Mouse (Mus musculus) midbrain, postnatal 0 days (tissue): ENCODE results near the gene Pidd1. TPM values are rescaled to one million over a fixed set of nuclear protein-coding genes. Genes with fewer than 3 reads are reported as not detected.

Experiments
- ATAC-seq: fragments of 200-750 bp; cut with Nextera tagmentation; 2 replicates; pipeline ENCODE4 v1.8.0; 2017; ENCODE audit warnings: moderate number of reproducible peaks, mild to moderate bottlenecking, moderate TSS enrichment, moderate library complexity; ENCODE audit not compliant: low FRiP score
- DNase-seq: peaks from one replicate; pipeline ENCODE4 v3.0.0-alpha.2; 2015; ENCODE audit warnings: low spot score
- H3K27ac ChIP-seq: fragments of 300-500 bp; sonication (generic); 2 replicates; pipeline ENCODE4 v1.5.1; 2014; ENCODE audit warnings: low read depth, mild to moderate bottlenecking, low read length, mixed read lengths
- H3K27me3 ChIP-seq: fragments of 300-500 bp; sonication (generic); 2 replicates; pipeline ENCODE4 v1.6.1; 2014; ENCODE audit warnings: low read length, control low read depth, mixed read lengths; ENCODE audit not compliant: insufficient read depth
- H3K36me3 ChIP-seq: fragments of 300-500 bp; sonication (generic); 2 replicates; pipeline ENCODE4 v1.6.1; 2014; ENCODE audit warnings: low read length, control low read depth, mixed read lengths; ENCODE audit not compliant: insufficient read depth
- H3K4me1 ChIP-seq: fragments of 300-500 bp; sonication (generic); 2 replicates; pipeline ENCODE4 v1.6.1; 2014; ENCODE audit warnings: mild to moderate bottlenecking, control low read depth, antibody characterized with exemption, low read length, mixed read lengths; ENCODE audit not compliant: insufficient read depth
- H3K4me2 ChIP-seq: fragments of 300-500 bp; sonication (generic); 2 replicates; pipeline ENCODE4 v1.6.1; 2014; ENCODE audit warnings: low read depth, mild to moderate bottlenecking, low read length, mixed read lengths; ENCODE audit not compliant: poor library complexity, severe bottlenecking
- H3K4me3 ChIP-seq: fragments of 300-500 bp; sonication (generic); 2 replicates; pipeline ENCODE4 v1.5.1; 2014; ENCODE audit warnings: low read depth, mild to moderate bottlenecking, low read length, moderate library complexity
- H3K9ac ChIP-seq: fragments of 300-500 bp; sonication (generic); replicated peaks from 2 replicates; pipeline ENCODE4 v1.6.1; 2014; ENCODE audit warnings: mild to moderate bottlenecking, low read length, moderate library complexity, mixed read lengths; ENCODE audit not compliant: poor library complexity, severe bottlenecking
- H3K9me3 ChIP-seq: fragments of 300-500 bp; sonication (generic); 2 replicates; pipeline ENCODE4 v1.6.1; 2016; ENCODE audit warnings: low read length, control low read depth
- CTCF ChIP-seq: IDR thresholded peaks from 2 replicates; pipeline ENCODE4 v1.5.1; 2016; ENCODE audit warnings: antibody characterized with exemption, mild to moderate bottlenecking
- WGBS: fragments of 180-500 bp; shearing (Covaris S2); extraction: QIAGEN DNeasy Blood & Tissue Kit; methylation state at CpG from one replicate; pipeline ENCODE4 v1.1.7; 2014; 5-methylcytosine and 5-hydroxymethylcytosine counted together
- polyA plus RNA-seq: library from polyadenylated mRNA; unstranded; fragments of >200 nt; fragmentation: Nextera tagmentation; extraction: Ambion mirVana; gene quantifications from 2 replicates; pipeline ENCODE4 v1.2.1, GENCODE M21; 2015
- total RNA-seq: library from RNA; depleted of rRNA; stranded (reverse); fragments of >200 nt; gene quantifications from 2 replicates; pipeline ENCODE4 v1.2.3, GENCODE M21; 2014

The Pidd1 gene
- total and polyA plus RNA-seq, 2 experiments from 2014 or later: 1.3 to 1.6 TPM

GRCm38 (mm10) chr7:141434464-141434863 is 9.4 kb downstream of the Pidd1 start:
- Histone ChIP-seq H3K9me3 (no peaks in the 10 kb centered on the region), H3K27ac (peak overlapping the region; percentile 79), H3K4me3 (peak overlapping the region; percentile 55), H3K36me3 (peaks cover 27% of the 10 kb centered on the region), H3K27me3 (no peaks in the 10 kb centered on the region), H3K4me2 (peak overlapping the region; percentile 92), H3K4me1 (peaks cover 24% of the 10 kb centered on the region), H3K9ac (peak overlapping the region; percentile 77)
- DNase-seq: peak; percentile 76
- WGBS: 9% methylated on average over 8 of the region's 8 CpGs
- no peak for ATAC-seq
- TF ChIP-seq CTCF: no peak

GRCm38 (mm10) chr7:141433517-141434400 is 10.1 kb downstream of the Pidd1 start:
- Histone ChIP-seq H3K4me1 (peaks cover 25% of the 10 kb centered on the region), H3K4me3 (peak overlapping the region; percentile 55), H3K36me3 (peaks cover 27% of the 10 kb centered on the region), H3K9ac (peak overlapping the region; percentile 77), H3K27ac (peak overlapping the region; percentile 79), H3K27me3 (no peaks in the 10 kb centered on the region), H3K9me3 (no peaks in the 10 kb centered on the region), H3K4me2 (peak overlapping the region; percentile 92)
- ATAC-seq: no peak
- no peak for TF ChIP-seq CTCF
- WGBS: 67% methylated on average over 15 of the region's 15 CpGs
- no peak for DNase-seq

DNA sequence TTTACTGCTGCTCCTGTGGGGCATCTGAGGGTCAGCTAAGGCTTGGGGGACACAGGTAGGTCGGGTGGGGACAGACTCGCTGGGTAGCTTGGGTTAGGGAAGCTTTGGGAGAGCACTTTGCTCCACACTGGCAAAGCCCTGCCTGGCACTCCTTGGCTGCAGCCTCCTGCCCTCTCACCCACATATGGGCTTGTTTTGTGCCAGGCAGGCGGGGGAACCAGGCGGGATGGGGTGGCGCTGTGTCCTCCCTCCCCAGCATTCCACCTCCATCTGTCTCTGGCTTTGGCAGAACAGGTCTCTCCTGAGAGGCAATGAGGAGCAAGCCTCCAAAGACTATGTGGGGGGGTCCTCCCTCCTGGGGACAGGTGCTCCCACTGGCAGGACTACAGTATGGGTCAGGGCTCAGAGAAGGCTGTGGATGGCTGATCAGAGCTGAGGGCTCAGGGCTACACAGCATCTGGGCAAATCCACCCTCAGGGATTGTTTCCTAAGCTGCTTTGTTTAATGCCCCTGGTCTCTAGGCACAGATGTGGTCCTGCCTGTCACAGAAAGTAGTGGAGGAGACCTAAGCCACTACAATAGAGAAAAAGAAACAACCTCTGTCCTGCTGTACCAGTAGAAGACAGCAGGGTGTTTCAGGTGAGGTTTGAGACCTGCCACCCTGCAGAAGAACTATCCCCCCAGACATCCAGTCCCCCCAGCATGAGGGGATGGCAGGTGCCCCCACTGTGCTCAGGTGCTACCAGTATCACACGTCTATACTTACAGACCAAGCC is 10.9 kb downstream of the Pidd1 start:
- TF ChIP-seq CTCF: no peak
- WGBS: 82% methylated on average over 6 of the region's 6 CpGs
- DNase-seq (no peak), ATAC-seq (no peak)
- peak overlapping the region; percentile 92 for H3K4me2 ChIP-seq
- H3K9ac ChIP-seq: peak overlapping the region; percentile 77
- H3K27me3 ChIP-seq: no peaks in the 10 kb centered on the region
- no peak overlapping the region for H3K27ac ChIP-seq
- H3K9me3 ChIP-seq: no peaks in the 10 kb centered on the region
- peaks cover 28% of the 10 kb centered on the region for H3K4me1 ChIP-seq
- H3K36me3 ChIP-seq: peaks cover 27% of the 10 kb centered on the region
- H3K4me3 ChIP-seq: peak overlapping the region; percentile 55; the same call in 1 of the 2 replicates

DNA sequence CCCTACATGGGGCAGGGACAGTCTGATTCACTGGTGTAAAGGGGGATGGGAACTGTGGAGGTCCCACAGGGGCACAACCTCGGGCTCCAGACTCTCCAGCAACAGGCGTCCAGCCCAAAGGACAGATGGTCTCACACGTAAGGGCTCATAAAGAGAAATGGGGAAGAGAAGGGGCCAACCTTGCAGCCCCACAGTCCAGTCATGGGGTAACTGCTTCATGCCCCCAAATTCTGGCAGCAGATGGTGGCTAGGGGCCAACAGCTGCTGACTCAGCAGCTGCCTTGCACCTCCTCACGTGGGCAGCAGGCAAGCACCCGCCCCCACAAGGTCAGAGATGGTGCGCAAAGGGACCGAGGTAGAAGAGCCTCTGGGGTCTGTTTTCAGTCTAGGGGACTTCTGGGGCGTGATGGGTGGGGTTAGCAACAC is 11.6 kb downstream of the Pidd1 start:
- no peak for TF ChIP-seq CTCF
- Histone ChIP-seq H3K9me3 (no peaks in the 10 kb centered on the region), H3K4me3 (no peak overlapping the region), H3K4me1 (peaks cover 28% of the 10 kb centered on the region), H3K27ac (no peak overlapping the region), H3K36me3 (peaks cover 31% of the 10 kb centered on the region), H3K27me3 (no peaks in the 10 kb centered on the region), H3K4me2 (no peak overlapping the region), H3K9ac (no peak overlapping the region)
- DNase-seq: no peak
- WGBS: 91% methylated on average over 8 of the region's 8 CpGs
- ATAC-seq: no peak

- no peak for ATAC-seq
- Histone ChIP-seq H3K9me3 (no peaks in the 10 kb centered on the region), H3K9ac (no peak overlapping the region), H3K4me3 (no peak overlapping the region), H3K27ac (no peak overlapping the region), H3K4me2 (no peak overlapping the region), H3K4me1 (peaks cover 28% of the 10 kb centered on the region), H3K27me3 (no peaks in the 10 kb centered on the region), H3K36me3 (peaks cover 37% of the 10 kb centered on the region)
- TF ChIP-seq CTCF: no peak
- WGBS: 94% methylated on average over 19 of the region's 19 CpGs
- no peak for DNase-seq
Measured at GRCm38 (mm10) chr7:141431434-141432185, 12.2 kb downstream of the Pidd1 start.
